Mouse (Mus musculus) limb, embryonic 14.5 days (tissue): ENCODE measurements around the gene Fam171b. TPM values are rescaled to one million over a fixed set of nuclear protein-coding genes. Genes with fewer than 3 reads are reported as not detected.

Experiments used
- ATAC-seq: fragments of 200-750 bp; cut with Nextera tagmentation; 2 replicates; pipeline ENCODE4 v1.8.0; 2017; ENCODE audit warnings: low read depth, moderate number of reproducible peaks, moderate TSS enrichment; ENCODE audit not compliant: low FRiP score
- DNase-seq: peaks from one replicate; pipeline ENCODE4 v3.0.0-alpha.2; 2015; ENCODE audit warnings: low spot score
- H3K27ac ChIP-seq: fragments of 300-500 bp; sonication (generic); replicated peaks from 2 replicates; pipeline ENCODE4 v1.5.1; 2014; ENCODE audit warnings: low read depth, mild to moderate bottlenecking, low read length, moderate library complexity, mixed read lengths
- H3K27me3 ChIP-seq: fragments of 300-500 bp; sonication (generic); 2 replicates; pipeline ENCODE4 v1.6.1; 2014; ENCODE audit warnings: low read length, mixed read lengths; ENCODE audit not compliant: control insufficient read depth, insufficient read depth
- H3K36me3 ChIP-seq: fragments of 300-500 bp; sonication (generic); 2 replicates; pipeline ENCODE4 v1.6.1; 2014; ENCODE audit warnings: mild to moderate bottlenecking, low read length, moderate library complexity, mixed read lengths; ENCODE audit not compliant: control insufficient read depth, insufficient read depth
- H3K4me1 ChIP-seq: fragments of 300-500 bp; sonication (generic); 2 replicates; pipeline ENCODE4 v1.6.1; 2014; ENCODE audit warnings: antibody characterized with exemption, low read length, mixed read lengths; ENCODE audit not compliant: control insufficient read depth, insufficient read depth
- H3K4me2 ChIP-seq: fragments of 300-500 bp; sonication (generic); replicated peaks from 2 replicates; pipeline ENCODE4 v1.6.1; 2014; ENCODE audit warnings: low read depth, mild to moderate bottlenecking, low read length, moderate library complexity; ENCODE audit not compliant: severe bottlenecking
- H3K4me3 ChIP-seq: fragments of 300-500 bp; sonication (generic); replicated peaks from 2 replicates; pipeline ENCODE4 v1.5.1; 2014; ENCODE audit warnings: low read length
- H3K9ac ChIP-seq: fragments of 300-500 bp; sonication (generic); 2 replicates; pipeline ENCODE4 v1.6.1; 2014; ENCODE audit warnings: mild to moderate bottlenecking, low read depth, low read length, moderate library complexity; ENCODE audit not compliant: severe bottlenecking
- H3K9me3 ChIP-seq: fragments of 300-500 bp; sonication (generic); 2 replicates; pipeline ENCODE4 v1.6.1; 2016; ENCODE audit warnings: low read length; ENCODE audit not compliant: control insufficient read depth
- POLR2A ChIP-seq: fragments of 200-500 bp; IDR thresholded peaks from 2 replicates; pipeline ENCODE4 v1.8.0; 2012; ENCODE audit warnings: inconsistent platforms, mild to moderate bottlenecking, moderate library complexity, borderline replicate concordance; ENCODE audit not compliant: insufficient read depth, insufficient read length; ENCODE audit errors: extremely low read depth
- WGBS: fragments of 180-500 bp; shearing (Covaris S2); extraction: QIAGEN DNeasy Blood & Tissue Kit; methylation state at CpG from one replicate; pipeline ENCODE4 v1.1.7; 2014; 5-methylcytosine and 5-hydroxymethylcytosine counted together
- polyA plus RNA-seq, 2 experiments: library from polyadenylated mRNA; depleted of rRNA in 1 of 2; stranded (reverse) in 1 of 2; unstranded in 1 of 2; fragments of >200 nt; fragmentation: Nextera tagmentation in 1 of 2; extraction: Ambion mirVana in 1 of 2; gene quantifications; 2 replicates each; pipeline versions ENCODE4 v1.2.1 to v1.2.3; 2012 to 2014

The Fam171b gene
- polyA plus RNA-seq, 2 experiments, result 10.6 to 16.4 TPM

DNA sequence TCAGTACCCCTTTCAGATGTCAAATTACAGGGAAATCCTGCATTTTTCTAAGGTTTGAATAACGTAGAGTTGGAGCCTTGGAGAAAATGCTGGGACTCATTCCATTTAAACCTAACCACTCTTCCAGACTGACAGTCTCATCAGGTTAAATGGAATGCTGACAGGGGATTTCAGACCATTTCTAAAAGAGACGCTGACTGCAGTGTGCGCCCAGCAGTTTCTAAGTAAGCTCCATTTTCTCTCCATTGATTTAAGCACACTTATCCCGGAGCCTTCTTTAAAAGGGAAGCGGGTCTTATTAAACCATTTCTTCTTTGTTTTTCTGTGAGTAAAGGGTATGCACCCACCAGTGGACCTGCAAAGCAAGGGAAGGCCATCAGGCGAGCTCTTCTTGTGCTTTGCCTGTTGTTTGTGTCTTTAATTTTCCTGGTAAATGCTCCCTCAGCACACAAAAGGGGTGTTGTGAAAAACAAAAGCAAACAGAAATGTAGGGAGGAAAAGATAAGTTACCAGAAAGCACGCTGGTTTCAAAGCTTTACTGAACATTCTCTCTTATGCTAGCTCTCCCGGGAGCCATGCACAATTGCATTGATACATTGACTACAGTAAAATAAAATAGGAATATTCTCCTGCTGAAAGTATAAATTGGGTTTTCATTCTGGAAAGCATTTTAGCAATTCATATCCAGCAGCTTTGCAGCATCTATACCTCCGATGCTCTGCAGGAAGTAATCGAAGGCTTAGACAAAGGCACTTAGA, 23.1 kb downstream of the Fam171b start:
- Histone ChIP-seq H3K9ac (no peak overlapping the region), H3K36me3 (no peaks in the 10 kb centered on the region), H3K4me1 (no peaks in the 10 kb centered on the region), H3K27me3 (no peaks in the 10 kb centered on the region), H3K4me2 (no peak overlapping the region), H3K27ac (no peak overlapping the region), H3K9me3 (no peaks in the 10 kb centered on the region), H3K4me3 (no peak overlapping the region)
- WGBS, result 79% methylated on average over 10 of the region's 10 CpGs
- TF ChIP-seq POLR2A, result no peak
- ATAC-seq (no peak), DNase-seq (no peak)

DNA sequence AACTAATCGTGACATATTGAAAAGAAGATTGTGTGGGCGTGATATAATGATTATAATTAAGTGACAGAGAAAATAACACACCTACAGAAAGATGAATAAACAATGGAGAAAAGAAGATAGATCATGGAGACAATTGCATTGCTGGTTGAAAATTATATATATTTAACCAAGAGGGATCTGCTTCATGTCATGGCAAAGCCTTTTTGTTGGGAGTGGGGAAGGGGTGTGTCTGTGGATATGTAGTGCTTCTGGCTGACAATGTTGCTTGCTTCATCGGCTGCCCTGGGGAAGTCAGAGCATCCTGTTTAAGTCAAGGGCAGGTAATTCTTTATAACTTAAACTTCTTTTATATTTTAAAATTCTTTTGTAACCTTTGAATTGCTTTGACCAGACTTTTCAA, 36.1 kb downstream of the Fam171b start:
- H3K9me3 ChIP-seq, result no peaks in the 10 kb centered on the region
- no peaks in the 10 kb centered on the region for H3K27me3 ChIP-seq
- H3K9ac ChIP-seq, result no peak overlapping the region
- H3K27ac ChIP-seq, result no peak overlapping the region
- WGBS, result 88% methylated on average over 3 of the region's 3 CpGs
- H3K4me1 ChIP-seq, result no peaks in the 10 kb centered on the region
- no peak overlapping the region for H3K4me2 ChIP-seq
- ATAC-seq, result no peak
- no peaks in the 10 kb centered on the region for H3K36me3 ChIP-seq
- no peak for TF ChIP-seq POLR2A
- no peak overlapping the region for H3K4me3 ChIP-seq
- DNase-seq, result no peak

DNA sequence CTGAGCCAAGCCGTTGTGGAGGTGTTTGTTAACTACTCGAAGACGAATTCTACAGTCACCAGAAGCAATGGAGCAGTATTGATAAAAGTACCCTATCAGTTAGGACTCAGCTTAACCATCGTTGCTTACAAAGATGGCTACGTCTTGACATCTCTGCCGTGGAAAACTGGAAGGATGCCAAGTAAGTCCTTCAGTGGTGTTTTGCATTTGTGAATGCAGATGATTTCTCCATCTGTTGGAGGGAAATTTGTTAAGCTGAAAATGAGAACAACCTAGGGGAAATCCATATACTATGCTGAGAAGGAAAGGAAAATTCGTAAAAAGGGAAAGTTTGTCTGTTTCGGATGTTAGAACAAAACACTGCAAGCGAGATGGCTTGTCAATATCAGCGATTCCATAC, 41.0 kb downstream of the Fam171b start:
- H3K4me3 ChIP-seq, result no peak overlapping the region
- ATAC-seq (no peak), DNase-seq (no peak)
- H3K27ac ChIP-seq, result no peak overlapping the region
- 0 out of 2 replicates have a peak, but pooled peaks cover 2% of the 10 kb centered on the region for H3K4me1 ChIP-seq
- no peaks in the 10 kb centered on the region for H3K36me3 ChIP-seq
- no peaks in the 10 kb centered on the region for H3K27me3 ChIP-seq
- H3K4me2 ChIP-seq, result no peak overlapping the region
- H3K9ac ChIP-seq, result no peak overlapping the region
- no peak for TF ChIP-seq POLR2A
- 82% methylated on average over 10 of the region's 10 CpGs for WGBS
- no peaks in the 10 kb centered on the region for H3K9me3 ChIP-seq

DNA sequence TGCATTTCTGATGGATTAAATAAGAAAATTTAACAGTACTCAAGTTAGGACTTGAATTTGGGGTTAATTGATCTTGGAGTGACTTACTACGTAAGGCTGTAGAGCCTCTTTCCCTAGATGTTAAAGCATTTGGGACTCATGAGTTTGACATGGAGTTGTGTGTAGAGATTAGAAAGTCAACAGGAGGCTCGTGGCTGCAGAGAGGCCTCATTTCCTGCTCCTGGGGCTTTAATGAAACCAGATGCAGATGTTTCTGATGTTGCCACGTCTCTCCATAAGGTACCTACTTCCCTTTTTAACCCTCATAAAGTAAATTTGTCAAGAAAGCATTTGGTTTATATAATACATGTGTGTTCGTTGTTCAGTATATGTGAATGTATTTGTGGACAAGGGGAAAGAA, 43.8 kb downstream of the Fam171b start:
- Histone ChIP-seq H3K4me3 (no peak overlapping the region), H3K9me3 (no peaks in the 10 kb centered on the region), H3K9ac (no peak overlapping the region), H3K4me1 (0 out of 2 replicates have a peak, but pooled peaks cover 2% of the 10 kb centered on the region), H3K27me3 (no peaks in the 10 kb centered on the region), H3K4me2 (no peak overlapping the region), H3K36me3 (no peaks in the 10 kb centered on the region), H3K27ac (no peak overlapping the region)
- ATAC-seq (no peak), DNase-seq (peak; percentile 31)
- TF ChIP-seq POLR2A, result no peak
- WGBS, result 15% methylated on average over 4 of the region's 4 CpGs

- Histone ChIP-seq H3K4me3 (no peak overlapping the region), H3K4me1 (no peaks in the 10 kb centered on the region), H3K36me3 (peaks cover 6% of the 10 kb centered on the region), H3K9me3 (no peaks in the 10 kb centered on the region), H3K27me3 (no peaks in the 10 kb centered on the region), H3K4me2 (no peak overlapping the region), H3K9ac (no peak overlapping the region), H3K27ac (no peak overlapping the region)
- WGBS, result 83% methylated on average over 6 of the region's 6 CpGs
- TF ChIP-seq POLR2A, result no peak
- DNase-seq, result no peak
- no peak for ATAC-seq
Observed at GRCm38 (mm10) chr2:83883850-83884420, 71.5 kb downstream of the Fam171b start.
